ENCODE assay signal across 8 mouse cellular contexts in the genomic region with DNA sequence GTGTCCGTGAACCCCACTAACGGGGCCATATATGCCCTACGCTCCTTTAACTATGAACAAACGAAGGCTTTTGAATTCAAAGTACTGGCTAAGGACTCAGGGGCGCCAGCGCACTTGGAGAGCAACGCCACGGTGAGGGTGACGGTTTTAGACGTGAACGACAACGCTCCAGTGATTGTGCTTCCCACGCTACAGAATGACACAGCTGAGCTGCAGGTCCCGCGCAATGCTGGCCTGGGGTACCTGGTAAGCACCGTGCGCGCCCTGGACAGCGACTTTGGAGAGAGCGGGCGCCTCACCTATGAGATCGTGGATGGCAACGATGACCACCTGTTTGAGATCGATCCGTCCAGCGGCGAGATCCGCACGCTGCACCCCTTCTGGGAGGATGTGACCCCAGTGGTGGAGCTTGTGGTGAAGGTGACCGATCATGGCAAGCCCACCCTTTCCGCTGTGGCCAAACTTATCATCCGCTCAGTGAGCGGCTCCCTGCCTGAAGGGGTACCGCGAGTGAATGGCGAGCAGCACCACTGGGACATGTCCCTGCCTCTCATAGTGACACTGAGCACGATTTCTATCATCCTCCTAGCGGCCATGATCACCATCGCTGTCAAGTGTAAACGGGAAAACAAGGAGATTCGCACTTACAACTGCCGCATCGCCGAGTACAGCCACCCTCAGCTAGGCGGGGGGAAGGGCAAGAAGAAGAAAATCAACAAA. TPM values are rescaled to one million over a fixed set of nuclear protein-coding genes. Genes with fewer than 3 reads are reported as not detected.
DNase-seq lines count a peak whose midpoint lies in the region; ATAC-seq and TF ChIP-seq lines count a peak whose summit lies in the region.
"Had no signal": no experiment of that assay in that cellular context is flagged by ENCODE, and none has a peak within 500 bp of the region (broad histone marks: within the 10 kb centered on the region; RNA-seq: fewer than 3 reads in every experiment).

No protein-coding gene starts in this region.

- WGBS in forebrain, embryonic 16.5 days: 3% methylated on average over 45 of the region's 45 CpGs
- 5% methylated on average over 45 of the region's 45 CpGs for WGBS in intestine, embryonic 14.5 days
- WGBS in midbrain, embryonic 16.5 days: 3% methylated on average over 45 of the region's 45 CpGs

- intact Hi-C loops in left cerebral cortex, postnatal 25 days (cut with DNase I): loop anchor here (10.0 kb wide), 1 partner anchor 1457 kb away; no protein-coding TSS in a partner anchor

- H3K9ac ChIP-seq in forebrain, embryonic 16.5 days (replicated peaks; ENCODE audit: low read depth, low read length): peak overlapping the region; percentile 59
- 0 out of 2 replicates have a peak overlapping the region, but pooled peaks have one; percentile 10 for H3K9ac ChIP-seq in intestine, embryonic 14.5 days (ENCODE audit: low read length)
- peak overlapping the region; percentile 85 for H3K9ac ChIP-seq in midbrain, embryonic 16.5 days (ENCODE audit: low read depth, low read length)

- peak overlapping the region; percentile 76 for H3K4me2 ChIP-seq in forebrain, embryonic 16.5 days (ENCODE audit: low read length)
- peak overlapping the region; percentile 86 for H3K4me2 ChIP-seq in intestine, embryonic 14.5 days (ENCODE audit: low read length)
- peak overlapping the region; percentile 82 for H3K4me2 ChIP-seq in midbrain, embryonic 16.5 days (ENCODE audit: low read length)

- H3K9me3 ChIP-seq in E14TG2a.4 (ENCODE audit: low read length): no peaks in the 10 kb centered on the region
- no peaks in the 10 kb centered on the region for H3K9me3 ChIP-seq in forebrain, embryonic 16.5 days (ENCODE audit: control insufficient read depth, low read length)
- no peaks in the 10 kb centered on the region for H3K9me3 ChIP-seq in intestine, embryonic 14.5 days (ENCODE audit: control insufficient read depth, low read length)
- H3K9me3 ChIP-seq in midbrain, embryonic 16.5 days (replicated peaks; ENCODE audit: control insufficient read depth, low read length, poor library complexity, severe bottlenecking): no peaks in the 10 kb centered on the region

- H3K4me1 ChIP-seq in E14TG2a.4 (replicated peaks; ENCODE audit: low read depth, low read length): peaks cover 48% of the 10 kb centered on the region
- H3K4me1 ChIP-seq in forebrain, embryonic 16.5 days (replicated peaks; ENCODE audit: control insufficient read depth, insufficient read depth, low read length): peaks cover 22% of the 10 kb centered on the region
- H3K4me1 ChIP-seq in intestine, embryonic 14.5 days (replicated peaks; ENCODE audit: control insufficient read depth, insufficient read depth, low read length): peaks cover 11% of the 10 kb centered on the region
- no peaks in the 10 kb centered on the region for H3K4me1 ChIP-seq in midbrain, embryonic 16.5 days (ENCODE audit: control insufficient read depth, insufficient read depth, low read length)

- no peak for ATAC-seq in forebrain, embryonic 16.5 days
- no peak for ATAC-seq in intestine, embryonic 14.5 days (replicated peaks; ENCODE audit: low FRiP score, low TSS enrichment, low read depth)
- ATAC-seq in midbrain, embryonic 16.5 days: no peak

- H3K27me3 ChIP-seq in E14TG2a.4 (ENCODE audit: insufficient read depth, low read length): peaks cover 59% of the 10 kb centered on the region
- H3K27me3 ChIP-seq in forebrain, embryonic 16.5 days (replicated peaks; ENCODE audit: control insufficient read depth, insufficient read depth, low read length): 0 out of 2 replicates have a peak, but pooled peaks cover 3% of the 10 kb centered on the region
- H3K27me3 ChIP-seq in intestine, embryonic 14.5 days (replicated peaks; ENCODE audit: control insufficient read depth, insufficient read depth, low read length): peaks cover 54% of the 10 kb centered on the region
- no peaks in the 10 kb centered on the region for H3K27me3 ChIP-seq in midbrain, embryonic 16.5 days (ENCODE audit: control insufficient read depth, insufficient read depth, low read depth, low read length)

- peak; percentile 46 for DNase-seq in Muller cell, postnatal 12 days (ENCODE audit: inconsistent ontology term)
- DNase-seq in intestine, embryonic 14.5 days (ENCODE audit: low spot score): peak; percentile 70
- peak; percentile 49 to 50 for DNase-seq in left cerebral cortex, postnatal 25 days (ENCODE audit: low spot score in 2 of 2)
- DNase-seq in thymus, postnatal 4 days: no peak

- TF ChIP-seq CTCF in E14TG2a.4 (conservative IDR thresholded peaks at IDR 0.05; ENCODE audit: low read length): no peak

- H3K27ac ChIP-seq in forebrain, embryonic 16.5 days (ENCODE audit: low read length): no peak overlapping the region
- H3K27ac ChIP-seq in intestine, embryonic 14.5 days (ENCODE audit: low read depth): no peak overlapping the region
- peak overlapping the region; percentile 14; the same call in 1 of the 2 replicates for H3K27ac ChIP-seq in midbrain, embryonic 16.5 days (ENCODE audit: low read length)
- H3K27ac ChIP-seq: macrophage had no signal

- no peaks in the 10 kb centered on the region for H3K36me3 ChIP-seq in E14TG2a.4 (ENCODE audit: insufficient read depth, low read length)
- no peaks in the 10 kb centered on the region for H3K36me3 ChIP-seq in forebrain, embryonic 16.5 days (ENCODE audit: control insufficient read depth, insufficient read depth)
- no peaks in the 10 kb centered on the region for H3K36me3 ChIP-seq in intestine, embryonic 14.5 days (ENCODE audit: control insufficient read depth, insufficient read depth, low read length)
- no peaks in the 10 kb centered on the region for H3K36me3 ChIP-seq in midbrain, embryonic 16.5 days (ENCODE audit: control insufficient read depth, insufficient read depth, low read length)

- H3K4me3 ChIP-seq in E14TG2a.4 (replicated peaks; ENCODE audit: low read length): peak overlapping the region; percentile 71
- H3K4me3 ChIP-seq in forebrain, embryonic 16.5 days (replicated peaks; ENCODE audit: low read length): peak overlapping the region; percentile 74
- H3K4me3 ChIP-seq in intestine, embryonic 14.5 days (ENCODE audit: low read depth, low read length): peak overlapping the region; percentile 52
- peak overlapping the region; percentile 85 for H3K4me3 ChIP-seq in midbrain, embryonic 16.5 days (ENCODE audit: low read depth, low read length)

RNA-seq across cellular contexts. Expression of a gene that starts 4.5 kb away (rescaled TPM):
- 16.2 and 23.3 TPM in 2 replicates for polyA plus RNA-seq in forebrain, embryonic 16.5 days (2015; fragmentation: Nextera tagmentation; extraction: Ambion mirVana)
- polyA plus RNA-seq in intestine, embryonic 14.5 days (2014; fragmentation: Nextera tagmentation; extraction: Ambion mirVana): 7.9 and 8.3 TPM in 2 replicates
- 10 to 100 TPM; 34.1 to 40.6 TPM for total RNA-seq in left cerebral cortex, postnatal 25 days (2021)
- polyA plus RNA-seq in midbrain, embryonic 16.5 days (2015; fragmentation: Nextera tagmentation; extraction: Ambion mirVana): 40.8 and 42.6 TPM in 2 replicates
- polyA plus RNA-seq: macrophage had no signal

Comparison
In these comparisons a context has a peak if more than half of its experiments do, and no peak if none do; other contexts are left out.
1. H3K9ac ChIP-seq: peak in every context shown above with its lines; median percentile 85 in midbrain, embryonic 16.5 days; 59 in forebrain, embryonic 16.5 days; 10 in intestine, embryonic 14.5 days.